Mouse (Mus musculus): ENCODE results near the gene Gm49320. TPM values are rescaled to one million over a fixed set of nuclear protein-coding genes. Genes with fewer than 3 reads are reported as not detected.

Gene Gm49320
- polyA plus RNA-seq, 1 experiment from 2014 or later = 1.00 TPM

- WGBS = 14% methylated on average over 19 of the region's 19 CpGs
- no peak; the same call in 1 of the 2 replicates for ATAC-seq (ENCODE audit: low FRiP score)
Observed at GRCm38 (mm10) chr8:4239193-4239890, 677 bp downstream of the Gm49320 start.

GRCm38 (mm10) chr8:4245061-4245460 is 6.4 kb downstream of the Gm49320 start:
- no peak overlapping the region for H3K27ac ChIP-seq (ENCODE audit: low read depth, low read length)
- WGBS = 92% methylated on average over 5 of the region's 5 CpGs
- peaks cover 4% of the 10 kb centered on the region; the same call in 1 of the 2 replicates for H3K27me3 ChIP-seq (ENCODE audit: control insufficient read depth, insufficient read depth, low read length)
- peaks cover 28% of the 10 kb centered on the region for H3K36me3 ChIP-seq (ENCODE audit: control insufficient read depth, insufficient read depth, low read length)
- no peak overlapping the region for H3K9ac ChIP-seq (ENCODE audit: low read length)
- H3K4me1 ChIP-seq (ENCODE audit: control insufficient read depth, insufficient read depth, low read length) = peaks cover 10% of the 10 kb centered on the region
- no peak overlapping the region for H3K4me2 ChIP-seq
- no peaks in the 10 kb centered on the region for H3K9me3 ChIP-seq (ENCODE audit: control insufficient read depth, low read length)
- no peak for DNase-seq (ENCODE audit: low spot score, missing footprints)
- H3K4me3 ChIP-seq (ENCODE audit: low read depth, low read length) = no peak overlapping the region
- no peak for ATAC-seq (ENCODE audit: low FRiP score)

More at GRCm38 (mm10) chr8:4239193-4239890, 677 bp downstream of the Gm49320 start:
- Histone ChIP-seq H3K27me3 (ENCODE audit: control insufficient read depth, insufficient read depth, low read length) (no peaks in the 10 kb centered on the region), H3K27ac (ENCODE audit: low read depth, low read length) (0 out of 2 replicates have a peak overlapping the region, but pooled peaks have one; percentile 84), H3K4me3 (ENCODE audit: low read depth, low read length) (peak overlapping the region; percentile 80), H3K36me3 (ENCODE audit: control insufficient read depth, insufficient read depth, low read length) (peaks cover 10% of the 10 kb centered on the region; the same call in 1 of the 2 replicates), H3K4me1 (ENCODE audit: control insufficient read depth, insufficient read depth, low read length) (peaks cover 16% of the 10 kb centered on the region), H3K9ac (ENCODE audit: low read length) (peak overlapping the region; percentile 86), H3K4me2 (peak overlapping the region; percentile 88), H3K9me3 (ENCODE audit: control insufficient read depth, low read length) (no peaks in the 10 kb centered on the region)
- no peak for DNase-seq (ENCODE audit: low spot score, missing footprints)

GRCm38 (mm10) chr8:4245737-4246136 is 7.1 kb downstream of the Gm49320 start:
- H3K9me3 ChIP-seq (ENCODE audit: control insufficient read depth, low read length) = no peaks in the 10 kb centered on the region
- peaks cover 8% of the 10 kb centered on the region for H3K4me1 ChIP-seq (ENCODE audit: control insufficient read depth, insufficient read depth, low read length)
- H3K27me3 ChIP-seq (ENCODE audit: control insufficient read depth, insufficient read depth, low read length) = peaks cover 4% of the 10 kb centered on the region; the same call in 1 of the 2 replicates
- H3K36me3 ChIP-seq (ENCODE audit: control insufficient read depth, insufficient read depth, low read length) = peaks cover 25% of the 10 kb centered on the region
- 89% methylated on average over 12 of the region's 13 CpGs for WGBS
- no peak overlapping the region for H3K27ac ChIP-seq (ENCODE audit: low read depth, low read length)
- no peak overlapping the region for H3K4me2 ChIP-seq
- H3K9ac ChIP-seq (ENCODE audit: low read length) = no peak overlapping the region
- DNase-seq (ENCODE audit: low spot score, missing footprints) = no peak
- H3K4me3 ChIP-seq (ENCODE audit: low read depth, low read length) = no peak overlapping the region
- ATAC-seq (ENCODE audit: low FRiP score) = no peak

GRCm38 (mm10) chr8:4247241-4247640 is 8.6 kb downstream of the Gm49320 start:
- H3K27me3 ChIP-seq (ENCODE audit: control insufficient read depth, insufficient read depth, low read length) = peaks cover 4% of the 10 kb centered on the region; the same call in 1 of the 2 replicates
- peaks cover 9% of the 10 kb centered on the region for H3K4me1 ChIP-seq (ENCODE audit: control insufficient read depth, insufficient read depth, low read length)
- no peak overlapping the region for H3K4me3 ChIP-seq (ENCODE audit: low read depth, low read length)
- no peak for DNase-seq (ENCODE audit: low spot score, missing footprints)
- H3K9ac ChIP-seq (ENCODE audit: low read length) = no peak overlapping the region
- 92% methylated on average over 8 of the region's 8 CpGs for WGBS
- no peak overlapping the region for H3K4me2 ChIP-seq
- H3K36me3 ChIP-seq (ENCODE audit: control insufficient read depth, insufficient read depth, low read length) = peaks cover 25% of the 10 kb centered on the region
- no peak for ATAC-seq (ENCODE audit: low FRiP score)
- no peaks in the 10 kb centered on the region for H3K9me3 ChIP-seq (ENCODE audit: control insufficient read depth, low read length)
- no peak overlapping the region for H3K27ac ChIP-seq (ENCODE audit: low read depth, low read length)

- peaks cover 25% of the 10 kb centered on the region for H3K36me3 ChIP-seq (ENCODE audit: control insufficient read depth, insufficient read depth, low read length)
- no peak for DNase-seq (ENCODE audit: low spot score, missing footprints)
Observed at GRCm38 (mm10) chr8:4247951-4248540, 9.4 kb downstream of the Gm49320 start, which contains the start of gene Tgfbr3l. TSS of gene Tgfbr3l (plus strand) at chr8:4248214.

GRCm38 (mm10) chr8:4249213-4249612 is 10.5 kb downstream of the Gm49320 start:
- DNase-seq (ENCODE audit: low spot score, missing footprints) = peak; percentile 88
- no peaks in the 10 kb centered on the region for H3K9me3 ChIP-seq (ENCODE audit: control insufficient read depth, low read length)
- peaks cover 4% of the 10 kb centered on the region; the same call in 1 of the 2 replicates for H3K27me3 ChIP-seq (ENCODE audit: control insufficient read depth, insufficient read depth, low read length)
- no peak overlapping the region for H3K4me3 ChIP-seq (ENCODE audit: low read depth, low read length)
- H3K36me3 ChIP-seq (ENCODE audit: control insufficient read depth, insufficient read depth, low read length) = peaks cover 18% of the 10 kb centered on the region
- H3K9ac ChIP-seq (ENCODE audit: low read length) = 0 out of 2 replicates have a peak overlapping the region, but pooled peaks have one; percentile 36
- H3K4me1 ChIP-seq (ENCODE audit: control insufficient read depth, insufficient read depth, low read length) = peaks cover 16% of the 10 kb centered on the region
- no peak for ATAC-seq (ENCODE audit: low FRiP score)
- no peak overlapping the region for H3K4me2 ChIP-seq
- WGBS = 15% methylated on average over 29 of the region's 29 CpGs
- no peak overlapping the region for H3K27ac ChIP-seq (ENCODE audit: low read depth, low read length)

More at GRCm38 (mm10) chr8:4247951-4248540, 9.4 kb downstream of the Gm49320 start, which contains the start of gene Tgfbr3l:
- no peaks in the 10 kb centered on the region for H3K9me3 ChIP-seq (ENCODE audit: control insufficient read depth, low read length)
- H3K4me2 ChIP-seq = no peak within 1 kb of the TSS
- H3K9ac ChIP-seq (ENCODE audit: low read length) = no peak within 1 kb of the TSS
- peaks cover 12% of the 10 kb centered on the region for H3K4me1 ChIP-seq (ENCODE audit: control insufficient read depth, insufficient read depth, low read length)
- peaks cover 4% of the 10 kb centered on the region; the same call in 1 of the 2 replicates for H3K27me3 ChIP-seq (ENCODE audit: control insufficient read depth, insufficient read depth, low read length)
- no peak for ATAC-seq (ENCODE audit: low FRiP score)
- H3K27ac ChIP-seq (ENCODE audit: low read depth, low read length) = no peak within 1 kb of the TSS
- H3K4me3 ChIP-seq (ENCODE audit: low read depth, low read length) = no peak within 1 kb of the TSS
- 84% methylated on average over 15 of the region's 15 CpGs for WGBS

GRCm38 (mm10) chr8:4250306-4250970 is 11.8 kb downstream of the Gm49320 start:
- ATAC-seq (ENCODE audit: low FRiP score) (peak; percentile 30), DNase-seq (ENCODE audit: low spot score, missing footprints) (peak; percentile 98)
- Histone ChIP-seq H3K9ac (ENCODE audit: low read length) (no peak overlapping the region), H3K4me3 (ENCODE audit: low read depth, low read length) (no peak overlapping the region), H3K27ac (ENCODE audit: low read depth, low read length) (no peak overlapping the region), H3K36me3 (ENCODE audit: control insufficient read depth, insufficient read depth, low read length) (peaks cover 12% of the 10 kb centered on the region), H3K4me1 (ENCODE audit: control insufficient read depth, insufficient read depth, low read length) (peaks cover 17% of the 10 kb centered on the region), H3K27me3 (ENCODE audit: control insufficient read depth, insufficient read depth, low read length) (peaks cover 4% of the 10 kb centered on the region; the same call in 1 of the 2 replicates), H3K9me3 (ENCODE audit: control insufficient read depth, low read length) (no peaks in the 10 kb centered on the region), H3K4me2 (no peak overlapping the region)
- 31% methylated on average over 26 of the region's 26 CpGs for WGBS

- Histone ChIP-seq H3K27me3 (ENCODE audit: control insufficient read depth, insufficient read depth, low read length) (peaks cover 4% of the 10 kb centered on the region; the same call in 1 of the 2 replicates), H3K27ac (ENCODE audit: low read depth, low read length) (no peak overlapping the region), H3K4me2 (peak overlapping the region; percentile 71), H3K9me3 (ENCODE audit: control insufficient read depth, low read length) (no peaks in the 10 kb centered on the region), H3K4me3 (ENCODE audit: low read depth, low read length) (peak overlapping the region; percentile 87), H3K36me3 (ENCODE audit: control insufficient read depth, insufficient read depth, low read length) (peaks cover 12% of the 10 kb centered on the region; the same call in 1 of the 2 replicates), H3K4me1 (ENCODE audit: control insufficient read depth, insufficient read depth, low read length) (peaks cover 21% of the 10 kb centered on the region), H3K9ac (ENCODE audit: low read length) (peak overlapping the region; percentile 87)
- ATAC-seq (ENCODE audit: low FRiP score) = peak; percentile 0; the same call in 1 of the 2 replicates
- WGBS = 51% methylated on average over 8 of the region's 8 CpGs
- no peak for DNase-seq (ENCODE audit: low spot score, missing footprints)
Observed at GRCm38 (mm10) chr8:4252116-4252760, 13.6 kb downstream of the Gm49320 start.
